Mouse (Mus musculus) layer of hippocampus, postnatal 36 days (tissue): ENCODE measurements around the gene Tmem60. TPM values are rescaled to one million over a fixed set of nuclear protein-coding genes. Genes with fewer than 3 reads are reported as not detected.

Source experiments
- DNase-seq, 2 experiments: peaks; one replicate each; pipeline ENCODE4 v3.0.0; 2022
- total RNA-seq, 2 experiments: library from RNA; stranded (reverse); gene quantifications; 2 replicates each; pipeline ENCODE4 v1.2.3; 2021

The Tmem60 gene
- total RNA-seq, 2 experiments from 2014 or later, result 21.9 to 23.3 TPM

DNA sequence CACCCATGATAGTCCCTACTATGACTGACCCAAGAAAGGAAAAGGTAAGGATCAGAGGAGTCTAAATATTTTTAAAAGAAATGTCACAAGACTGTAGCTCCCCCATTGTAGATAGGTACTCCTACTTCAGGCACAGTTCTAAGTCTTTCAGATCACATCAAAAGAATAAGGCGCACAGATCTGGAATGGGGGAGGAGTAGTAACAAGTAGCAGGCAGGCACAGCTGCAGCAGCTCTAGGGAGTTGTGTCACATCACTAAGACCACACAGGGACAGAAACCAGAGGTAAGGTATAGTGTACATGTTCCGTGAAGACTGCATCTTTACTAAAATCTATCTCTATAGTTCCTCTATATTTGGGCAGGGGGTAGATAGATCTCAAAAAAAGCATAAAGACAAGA lies 29.8 kb downstream of the Tmem60 start:
- DNase-seq, result no peak

DNA sequence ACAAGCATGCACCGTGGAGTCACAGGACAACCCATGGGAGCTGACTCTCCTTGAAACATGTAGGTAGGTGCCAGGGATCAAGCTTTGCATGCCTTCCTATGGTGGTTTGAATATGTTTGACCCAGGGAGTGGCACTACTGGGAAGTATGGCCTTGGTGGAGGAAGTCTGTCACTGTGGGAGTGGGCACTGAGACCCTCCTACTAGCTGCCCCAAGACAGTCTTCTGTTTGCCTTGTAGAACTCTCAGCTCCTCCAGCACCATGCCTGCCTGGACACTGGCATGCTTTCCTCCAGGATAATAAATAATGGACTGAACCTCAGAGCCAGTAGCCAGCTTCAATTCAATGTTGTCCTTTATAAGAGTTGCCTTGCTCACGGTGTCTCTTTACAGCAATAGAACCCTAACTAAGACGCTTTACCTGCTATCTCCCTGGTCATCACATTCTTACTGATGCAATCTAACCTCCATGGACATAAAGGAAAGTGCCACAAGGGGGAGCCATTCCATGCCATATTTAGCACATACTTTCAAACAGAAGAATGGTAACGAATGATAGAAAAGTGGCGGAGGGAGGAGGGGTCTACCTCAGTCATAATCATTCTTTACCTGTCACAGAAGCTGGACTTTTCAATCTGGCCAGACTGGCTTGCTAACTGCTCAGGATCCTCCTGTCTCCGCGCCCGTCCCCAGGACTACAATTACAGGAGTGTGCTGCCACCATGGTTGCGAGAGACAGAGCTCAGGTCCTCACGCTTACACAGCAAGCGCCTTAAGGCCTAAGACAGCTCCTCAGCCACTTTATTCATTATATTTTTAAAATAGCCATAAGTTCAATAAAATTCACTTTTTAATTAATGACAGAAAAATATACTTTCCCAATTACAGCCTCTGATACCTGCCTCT lies 31.6 kb downstream of the Tmem60 start:
- peak; percentile 37 to 70 for DNase-seq

DNA sequence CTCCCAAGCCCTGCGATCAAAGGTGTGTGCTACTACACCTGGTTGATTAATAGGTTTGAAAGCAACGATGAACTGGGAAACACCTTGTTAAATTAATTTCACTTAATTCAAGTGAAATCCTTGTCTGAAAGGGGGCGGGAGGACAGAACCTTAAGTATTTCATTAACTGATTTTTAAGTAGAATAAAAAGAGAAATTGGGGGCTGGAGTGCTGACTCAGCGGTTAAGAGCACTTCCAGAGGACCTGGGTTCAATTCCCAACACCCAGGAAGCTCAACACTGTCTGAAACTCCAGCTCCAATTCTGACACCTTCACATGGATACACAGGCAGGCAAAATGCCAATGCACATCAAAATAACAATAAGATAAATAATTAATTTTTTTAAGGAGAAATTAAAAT lies 37.0 kb downstream of the Tmem60 start:
- no peak for DNase-seq

GRCm38 (mm10) chr5:20919566-20919965 lies 37.6 kb downstream of the Tmem60 start:
- no peak for DNase-seq

DNA sequence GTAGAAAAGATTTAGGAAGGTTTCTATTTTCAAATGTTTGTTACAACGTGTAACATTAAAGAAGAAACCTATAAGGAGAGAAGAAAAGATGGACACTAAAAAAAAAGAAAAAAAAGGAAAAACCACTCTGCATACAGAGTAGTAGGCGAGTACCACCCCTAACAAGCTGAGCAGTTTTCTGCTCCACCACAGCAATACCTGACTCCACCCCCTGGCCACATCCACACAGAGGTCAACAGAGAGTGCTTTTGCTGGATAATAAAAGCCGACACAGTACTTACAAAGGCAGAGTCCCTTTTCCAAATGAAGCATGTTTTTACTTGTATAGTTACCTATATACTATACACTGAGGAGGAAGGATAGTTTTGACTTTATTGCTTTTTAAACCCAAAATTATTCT lies 42.6 kb downstream of the Tmem60 start:
- DNase-seq, result no peak

DNA sequence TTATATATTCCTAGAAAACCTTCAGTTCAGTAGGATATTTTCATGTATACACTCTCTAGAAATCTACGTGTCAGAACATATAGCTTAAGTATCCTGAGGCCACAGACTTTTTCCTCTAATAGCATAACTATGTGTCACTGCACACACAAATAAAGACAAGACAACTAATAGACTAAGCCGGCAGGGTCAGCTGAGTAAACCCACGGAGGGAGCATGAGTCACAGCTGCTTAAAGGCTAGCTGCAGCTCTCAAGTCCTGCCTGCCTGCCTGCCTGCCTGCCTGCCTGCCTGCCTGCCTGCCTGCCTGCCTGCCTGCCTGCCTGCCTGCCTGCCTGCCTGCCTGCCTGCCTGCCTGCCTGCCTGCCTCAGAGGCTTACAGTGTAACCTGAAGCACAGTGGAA lies 43.5 kb downstream of the Tmem60 start:
- DNase-seq, result no peak

DNA sequence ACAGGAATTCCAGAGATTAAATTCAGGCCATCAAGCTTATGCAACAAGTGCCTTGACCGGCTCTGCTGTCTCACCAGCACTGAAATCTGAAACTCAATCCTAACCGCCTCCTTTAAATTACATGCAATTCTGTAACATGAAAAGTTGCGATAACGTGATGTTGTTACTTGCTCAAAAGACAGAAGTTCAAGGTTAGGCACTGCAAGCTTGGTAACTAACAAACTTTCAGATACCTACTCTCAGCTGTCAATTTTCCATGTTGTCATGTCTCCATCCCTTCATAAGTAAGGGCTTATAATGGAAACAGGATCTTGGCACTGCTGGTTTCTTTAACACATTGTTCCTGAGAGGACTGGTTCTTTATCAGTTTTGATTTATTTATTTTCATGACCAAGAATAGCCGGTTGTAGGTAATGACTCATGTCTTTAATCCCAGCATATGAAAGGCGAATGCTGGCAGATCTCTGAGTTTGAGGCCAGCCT lies 47.7 kb downstream of the Tmem60 start:
- DNase-seq, result no peak

DNA sequence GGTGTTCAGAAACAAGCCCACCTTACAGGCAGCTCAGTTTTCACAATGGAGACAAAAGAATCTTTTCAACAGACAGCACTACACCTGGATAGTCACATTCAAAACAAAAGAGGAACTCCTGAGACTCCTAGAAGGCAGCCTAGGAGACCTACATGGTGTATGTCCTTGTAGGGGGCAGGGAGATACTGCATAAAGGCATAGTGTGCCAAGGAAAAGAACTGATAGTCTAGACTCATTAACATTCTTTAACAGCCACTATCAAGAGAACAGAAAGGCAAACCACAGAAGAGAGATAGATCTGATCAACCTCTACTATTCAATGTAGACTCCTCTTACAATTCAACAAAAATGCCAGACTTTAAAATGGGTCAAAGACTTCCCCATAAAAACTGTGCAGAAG lies 48.4 kb downstream of the Tmem60 start:
- DNase-seq, result no peak

DNA sequence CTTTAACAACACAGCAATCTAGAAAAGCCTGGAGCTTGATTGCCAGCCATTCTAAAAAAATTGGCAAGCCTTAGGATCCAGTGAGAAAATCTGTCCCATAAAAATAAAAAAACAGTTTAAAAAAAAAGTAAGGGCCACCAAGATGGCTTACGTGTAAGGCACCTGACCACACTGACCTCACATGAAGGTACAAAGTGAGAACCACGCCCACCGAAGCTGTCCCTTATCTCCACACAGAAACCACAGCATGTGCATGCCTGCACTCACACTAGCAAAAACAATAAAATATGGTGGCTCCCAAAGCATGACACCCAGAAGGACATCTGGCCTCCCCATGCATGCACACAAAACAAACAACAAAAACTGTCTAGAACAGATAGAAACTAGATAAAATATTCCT lies 49.3 kb downstream of the Tmem60 start:
- DNase-seq, result no peak

- no peak for DNase-seq
Measured at GRCm38 (mm10) chr5:20932585-20932984, 50.6 kb downstream of the Tmem60 start.

DNA sequence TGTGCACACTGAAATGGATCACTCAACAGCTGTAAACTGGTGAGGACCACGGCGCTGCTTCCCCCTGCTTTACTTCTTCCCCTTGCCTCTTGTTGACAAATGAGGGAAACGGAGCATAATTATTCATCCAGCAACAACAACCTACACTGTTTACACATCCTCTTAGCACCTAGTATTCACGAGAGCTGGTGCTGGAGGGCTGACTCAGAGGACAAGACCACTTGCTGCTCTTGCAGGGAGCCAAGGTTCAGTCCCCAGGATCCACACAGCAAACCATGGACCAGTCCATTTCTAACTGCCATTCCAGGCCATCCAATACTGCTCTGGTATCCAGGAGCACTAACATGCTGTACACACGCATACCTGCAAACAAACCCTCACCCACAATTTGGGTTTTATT lies 53.9 kb downstream of the Tmem60 start:
- DNase-seq, result no peak

Other genes with a start within 250 kb of the Tmem60 start
- gene Phtf2, start 67 bp upstream of the Tmem60 start, total RNA-seq, result 10 to 100 TPM; 10.8 to 12.1 TPM
- gene Rsbn1l, start 74.2 kb downstream of the Tmem60 start, total RNA-seq, result 10 to 100 TPM; 19.9 to 21.1 TPM
- gene Ptpn12, start 173.7 kb downstream of the Tmem60 start, total RNA-seq, result 10 to 100 TPM; 41.3 to 45.4 TPM